Mouse (Mus musculus) ES-Bruce4 (cell line): ENCODE results near the gene Chmp6. TPM values are rescaled to one million over a fixed set of nuclear protein-coding genes. Genes with fewer than 3 reads are reported as not detected.

Experiments
- H3K27ac ChIP-seq: 2 replicates; pipeline ENCODE4 v1.5.1; 2012; ENCODE audit warnings: low read length, inconsistent platforms; ENCODE audit not compliant: insufficient read depth
- H3K27me3 ChIP-seq: 2 replicates; pipeline ENCODE4 v1.6.1; 2012; ENCODE audit warnings: mild to moderate bottlenecking, low read length, inconsistent platforms; ENCODE audit not compliant: control insufficient read depth, poor library complexity, insufficient read depth, severe bottlenecking
- H3K36me3 ChIP-seq: 2 replicates; pipeline ENCODE4 v1.6.1; 2012; ENCODE audit warnings: inconsistent platforms, mild to moderate bottlenecking, low read length, moderate library complexity; ENCODE audit not compliant: control insufficient read depth, poor library complexity, insufficient read depth, severe bottlenecking
- H3K4me1 ChIP-seq: one replicate; pipeline ENCODE4 v1.8.1; 2011; ENCODE audit warnings: low read length; ENCODE audit not compliant: control insufficient read depth, insufficient read depth
- H3K4me3 ChIP-seq: 2 replicates; pipeline ENCODE4 v1.5.1; 2011; ENCODE audit warnings: low read depth, mild to moderate bottlenecking, low read length
- H3K9ac ChIP-seq: 2 replicates; pipeline ENCODE4 v1.6.1; 2012; ENCODE audit warnings: low read depth, mild to moderate bottlenecking, inconsistent platforms; ENCODE audit not compliant: poor library complexity, severe bottlenecking
- H3K9me3 ChIP-seq: replicated peaks from 2 replicates; pipeline ENCODE4 v1.6.1; 2012; ENCODE audit warnings: mild to moderate bottlenecking, low read length, inconsistent platforms; ENCODE audit not compliant: control insufficient read depth, poor library complexity, insufficient read depth, severe bottlenecking
- CTCF ChIP-seq: IDR thresholded peaks from one replicate; pipeline ENCODE4 v1.8.1; 2011; ENCODE audit warnings: low read depth, low read length
- EP300 ChIP-seq: IDR thresholded peaks from 2 replicates; pipeline ENCODE4 v1.6.1; 2011; ENCODE audit warnings: low read depth, low read length; ENCODE audit not compliant: insufficient read depth
- POLR2A ChIP-seq: IDR thresholded peaks from one replicate; pipeline ENCODE4 v1.8.1; 2011; ENCODE audit warnings: low read length; ENCODE audit not compliant: insufficient read depth
- polyA plus RNA-seq: library from polyadenylated mRNA; stranded (reverse); fragments of >200 nt; gene quantifications from 2 replicates; pipeline ENCODE4 v1.2.4, GENCODE M21; 2011; ENCODE audit warnings: low read depth; ENCODE audit not compliant: missing spikeins, insufficient read depth, insufficient read length

Chmp6 gene
- polyA plus RNA-seq, 1 experiment: 25.4 TPM

DNA sequence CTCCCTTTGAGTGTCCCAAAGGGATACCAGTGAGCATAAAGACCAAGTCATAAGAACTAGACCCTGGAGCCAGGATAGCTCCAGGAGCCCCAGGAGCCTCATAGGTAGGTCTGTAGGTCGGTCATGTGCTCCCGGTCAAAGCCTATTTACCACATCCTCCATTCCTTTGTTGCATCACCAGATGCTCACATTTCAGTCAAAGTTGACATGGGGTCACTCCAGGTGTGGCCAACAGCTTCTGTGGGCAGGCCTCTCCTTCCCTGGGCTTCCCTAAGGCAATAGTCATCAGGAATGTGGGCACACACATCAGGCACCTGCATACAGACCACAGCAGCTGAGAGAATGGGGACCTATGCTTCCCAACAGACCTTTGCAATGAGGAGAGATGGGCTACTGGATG is 54.7 kb downstream of the Chmp6 start:
- Histone ChIP-seq H3K4me3 (no peak overlapping the region), H3K4me1 (no peaks in the 10 kb centered on the region), H3K9ac (no peak overlapping the region), H3K27ac (no peak overlapping the region), H3K9me3 (no peaks in the 10 kb centered on the region), H3K27me3 (no peaks in the 10 kb centered on the region), H3K36me3 (no peaks in the 10 kb centered on the region; the same call in 1 of the 2 replicates)
- TF ChIP-seq EP300: no peak
- no peak for TF ChIP-seq CTCF
- TF ChIP-seq POLR2A: no peak

Other genes with a start within 250 kb of the Chmp6 start
- 15.4 and 15.6 TPM in 2 replicates for gene Baiap2, start 29.3 kb downstream of the Chmp6 start, polyA plus RNA-seq
- gene Aatk, start 133.7 kb downstream of the Chmp6 start, polyA plus RNA-seq: 0.81 and 1.6 TPM in 2 replicates
- 12.2 and 18.7 TPM in 2 replicates for gene Cep131, start 173.4 kb downstream of the Chmp6 start, polyA plus RNA-seq
- 12.2 and 15.6 TPM in 2 replicates for gene Tepsin, start 185.3 kb downstream of the Chmp6 start, polyA plus RNA-seq
- gene Ndufaf8, start 185.5 kb downstream of the Chmp6 start, polyA plus RNA-seq: 15.3 and 17.2 TPM in 2 replicates
- gene Slc38a10, start 237.9 kb downstream of the Chmp6 start, polyA plus RNA-seq: 44.0 and 50.3 TPM in 2 replicates